Mouse (Mus musculus) kidney, postnatal 14 days (tissue): ENCODE results near the gene Clspn.

ENCODE experiments used
- DNase-seq: peaks from one replicate; pipeline ENCODE4 v3.0.0; 2022; ENCODE audit warnings: mixed read lengths

The Clspn gene

DNA sequence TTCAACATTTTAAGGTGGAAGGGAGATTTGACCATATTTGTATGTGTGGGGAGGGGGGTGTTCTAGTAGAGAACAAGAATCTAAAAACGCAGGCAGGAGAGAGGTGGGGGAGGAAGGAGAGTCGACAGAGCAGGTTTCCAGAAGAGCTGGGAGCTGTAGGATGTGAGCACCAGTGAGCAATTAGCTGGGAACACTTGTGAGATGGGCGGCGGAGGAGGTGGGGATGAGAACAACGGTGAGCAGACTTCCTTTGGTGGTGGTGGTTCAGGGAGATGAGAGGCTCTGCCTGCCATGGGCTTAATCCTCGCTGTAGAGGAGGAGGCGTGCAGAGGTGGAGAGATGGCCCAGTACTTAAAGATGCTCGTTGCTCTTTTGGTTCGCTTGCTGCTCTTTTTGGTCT is 85.2 kb downstream of the Clspn start:
- no peak for DNase-seq
